ENCODE assay signal across 17 mouse cellular contexts in the genomic region with DNA sequence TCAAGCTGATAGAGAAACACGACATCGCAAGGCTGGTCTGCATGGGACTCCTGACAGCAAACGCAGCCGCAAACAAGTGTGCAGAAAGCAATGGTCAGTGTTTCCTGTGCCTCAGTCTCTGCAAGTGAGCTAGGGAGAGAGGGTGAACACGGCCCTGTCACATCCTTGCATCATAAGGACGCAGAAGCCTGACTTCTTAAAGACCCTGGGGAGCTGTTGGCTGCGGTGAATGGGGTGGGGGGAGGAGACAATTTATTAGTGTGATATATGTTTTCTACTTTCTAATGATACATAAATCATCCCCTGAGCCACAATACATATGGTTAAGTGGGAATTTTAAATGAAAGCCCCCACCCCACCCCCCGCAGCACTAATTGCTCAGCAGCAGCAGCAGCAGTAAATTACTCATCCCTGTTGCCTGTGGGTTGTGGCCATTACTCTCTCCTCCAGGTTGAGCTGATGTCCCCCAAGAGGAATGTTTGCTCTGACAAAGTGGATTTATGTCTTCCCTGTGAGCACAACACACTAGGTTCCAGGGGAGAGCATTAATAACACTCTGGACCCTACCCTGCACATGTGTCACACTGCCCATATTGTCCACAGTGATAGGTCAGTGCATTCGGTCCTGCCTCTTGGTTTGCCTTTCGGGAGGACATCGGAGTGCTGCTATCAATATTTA. TPM values are rescaled to one million over a fixed set of nuclear protein-coding genes. Genes with fewer than 3 reads are reported as not detected.
DNase-seq lines count a peak whose midpoint lies in the region; ATAC-seq and TF ChIP-seq lines count a peak whose summit lies in the region.
"Had no signal": no experiment of that assay in that cellular context is flagged by ENCODE, and none has a peak within 500 bp of the region (broad histone marks: within the 10 kb centered on the region; RNA-seq: fewer than 3 reads in every experiment).

No protein-coding gene starts in this region.

- H3K27ac ChIP-seq in kidney, embryonic 16.5 days (ENCODE audit: low read length), result no peak overlapping the region
- H3K27ac ChIP-seq in embryonic facial prominence, embryonic 14.5 days (replicated peaks; ENCODE audit: low read depth, low read length), result no peak overlapping the region
- no peak overlapping the region for H3K27ac ChIP-seq in hindbrain, postnatal 0 days
- no peak overlapping the region for H3K27ac ChIP-seq in gastrocnemius, adult 2 months
- H3K27ac ChIP-seq: embryonic facial prominence, embryonic 15.5 days; forebrain, embryonic 12.5 days had no signal

- 0 out of 2 replicates have a peak, but pooled peaks cover 3% of the 10 kb centered on the region for H3K4me1 ChIP-seq in kidney, embryonic 16.5 days (ENCODE audit: insufficient read depth, low read length)
- no peaks in the 10 kb centered on the region for H3K4me1 ChIP-seq in embryonic facial prominence, embryonic 14.5 days (ENCODE audit: control insufficient read depth, insufficient read depth, low read length)
- H3K4me1 ChIP-seq in hindbrain, postnatal 0 days (ENCODE audit: insufficient read depth, low read length), result 0 out of 2 replicates have a peak, but pooled peaks cover 3% of the 10 kb centered on the region
- H3K4me1 ChIP-seq: embryonic facial prominence, embryonic 15.5 days; forebrain, embryonic 12.5 days had no signal

- ATAC-seq in kidney, embryonic 16.5 days (ENCODE audit: low FRiP score, low TSS enrichment), result peak; percentile 59; the same call in 1 of the 2 replicates
- peak; percentile 67 for ATAC-seq in embryonic facial prominence, embryonic 14.5 days (ENCODE audit: low read depth)
- 0 out of 2 replicates have a peak, but pooled peaks have one; percentile 29 for ATAC-seq in hindbrain, postnatal 0 days
- ATAC-seq in megakaryocyte progenitor cell, adult 5-6 weeks (replicated peaks; ENCODE audit: poor library complexity), result no peak
- ATAC-seq: midbrain, embryonic 16.5 days had no signal

- no peak overlapping the region for H3K4me2 ChIP-seq in kidney, embryonic 16.5 days (replicated peaks; ENCODE audit: low read depth, low read length)
- H3K4me2 ChIP-seq in embryonic facial prominence, embryonic 14.5 days (ENCODE audit: low read depth, low read length), result no peak overlapping the region
- no peak overlapping the region for H3K4me2 ChIP-seq in hindbrain, postnatal 0 days (ENCODE audit: low read depth, low read length)
- H3K4me2 ChIP-seq: embryonic facial prominence, embryonic 15.5 days; forebrain, embryonic 12.5 days; heart, embryonic 11.5 days had no signal

- H3K27me3 ChIP-seq in kidney, embryonic 16.5 days (ENCODE audit: insufficient read depth, low read length), result no peaks in the 10 kb centered on the region
- no peaks in the 10 kb centered on the region for H3K27me3 ChIP-seq in embryonic facial prominence, embryonic 14.5 days (replicated peaks; ENCODE audit: control insufficient read depth, insufficient read depth, low read length)
- no peaks in the 10 kb centered on the region for H3K27me3 ChIP-seq in hindbrain, postnatal 0 days (ENCODE audit: insufficient read depth, low read length)
- H3K27me3 ChIP-seq: CH12.LX; embryonic facial prominence, embryonic 15.5 days; forebrain, embryonic 12.5 days had no signal

- no peak for DNase-seq in kidney, adult 11 months
- no peak for DNase-seq in embryonic facial prominence, embryonic 14.5 days (ENCODE audit: low spot score)
- DNase-seq in hindbrain, postnatal 0 days (ENCODE audit: low spot score), result no peak
- DNase-seq in retina, embryonic 14.5 days (ENCODE audit: low spot score), result peak; percentile 64
- no peak for DNase-seq in gastrocnemius, adult 2 months
- DNase-seq: cerebellum, adult 9-11 months; gastrocnemius, postnatal 36 days; kidney, adult 9 months; right cerebral cortex, postnatal 14 days had no signal

- no peak for TF ChIP-seq CTCF in hindbrain, postnatal 0 days (IDR thresholded peaks at IDR 0.05; ENCODE audit: low read depth)
- TF ChIP-seq CTCF in gastrocnemius, adult 2 months (IDR thresholded peaks at IDR 0.05), result no peak

- no peak overlapping the region for H3K9ac ChIP-seq in kidney, embryonic 16.5 days (replicated peaks; ENCODE audit: low read length)
- H3K9ac ChIP-seq in embryonic facial prominence, embryonic 14.5 days (ENCODE audit: low read depth, low read length), result no peak overlapping the region
- H3K9ac ChIP-seq in hindbrain, postnatal 0 days (replicated peaks; ENCODE audit: low read length), result no peak overlapping the region
- H3K9ac ChIP-seq: embryonic facial prominence, embryonic 15.5 days; forebrain, embryonic 12.5 days had no signal

- no peaks in the 10 kb centered on the region for H3K9me3 ChIP-seq in kidney, embryonic 16.5 days (ENCODE audit: low read length)
- no peaks in the 10 kb centered on the region for H3K9me3 ChIP-seq in embryonic facial prominence, embryonic 14.5 days (ENCODE audit: control insufficient read depth, low read length)
- H3K9me3 ChIP-seq in hindbrain, postnatal 0 days (ENCODE audit: low read length), result no peaks in the 10 kb centered on the region
- H3K9me3 ChIP-seq: embryonic facial prominence, embryonic 15.5 days; forebrain, embryonic 12.5 days had no signal

- no peaks in the 10 kb centered on the region for H3K36me3 ChIP-seq in kidney, embryonic 16.5 days (ENCODE audit: insufficient read depth, low read length)
- H3K36me3 ChIP-seq in embryonic facial prominence, embryonic 14.5 days (ENCODE audit: control insufficient read depth, insufficient read depth, low read length), result no peaks in the 10 kb centered on the region
- no peaks in the 10 kb centered on the region for H3K36me3 ChIP-seq in hindbrain, postnatal 0 days (ENCODE audit: insufficient read depth, low read length)
- H3K36me3 ChIP-seq: embryonic facial prominence, embryonic 15.5 days; forebrain, embryonic 12.5 days had no signal

- no peak overlapping the region for H3K4me3 ChIP-seq in kidney, embryonic 16.5 days (ENCODE audit: low read length)
- H3K4me3 ChIP-seq in embryonic facial prominence, embryonic 14.5 days (ENCODE audit: low read depth, low read length), result no peak overlapping the region
- H3K4me3 ChIP-seq in hindbrain, postnatal 0 days (ENCODE audit: low read length), result no peak overlapping the region
- H3K4me3 ChIP-seq in gastrocnemius, adult 2 months, result no peak overlapping the region
- H3K4me3 ChIP-seq: embryonic facial prominence, embryonic 15.5 days; forebrain, embryonic 12.5 days had no signal

- 40% methylated on average over 11 of the region's 11 CpGs for WGBS in kidney, embryonic 16.5 days
- 78% methylated on average over 11 of the region's 11 CpGs for WGBS in embryonic facial prominence, embryonic 14.5 days
- WGBS in hindbrain, postnatal 0 days, result 66% methylated on average over 11 of the region's 11 CpGs

- intact Hi-C loops in gastrocnemius, adult 2 months (cut with DNase I), result no loop called here

RNA-seq across cellular contexts. Expression of gene Lpar3, which starts 21.8 kb away (rescaled TPM):
- 2.2 TPM in 2 replicates for polyA plus RNA-seq in kidney, embryonic 16.5 days (2015; fragmentation: Nextera tagmentation; extraction: Ambion mirVana)
- 2.5 and 5.0 TPM in 2 replicates for polyA plus RNA-seq in embryonic facial prominence, embryonic 14.5 days (2014; fragmentation: Nextera tagmentation; extraction: Ambion mirVana)
- total RNA-seq in hindbrain, postnatal 0 days (2014; rRNA removed), result 0.58 and 0.90 TPM in 2 replicates
- 0.50 and 0.68 TPM in 2 replicates for polyA plus RNA-seq in hindbrain, postnatal 0 days (2015; fragmentation: Nextera tagmentation; extraction: Ambion mirVana)
- under 1 TPM; 0.10 to 0.14 TPM for total RNA-seq in gastrocnemius, adult 2 months (2021)
- total RNA-seq in megakaryocyte progenitor cell, adult 5-6 weeks (2015), result not detected in 2 replicates
- total RNA-seq in megakaryocyte progenitor cell, adult 5-6 weeks (2017), result not detected in 2 replicates
- total RNA-seq: CH12.LX; hematopoietic stem cell, adult 5-6 weeks had no signal

RNA-seq across cellular contexts. Expression of gene Mcoln2, which starts 49.3 kb away (rescaled TPM):
- polyA plus RNA-seq in kidney, embryonic 16.5 days (2015; fragmentation: Nextera tagmentation; extraction: Ambion mirVana), result 0.84 and 1.3 TPM in 2 replicates
- 0.97 and 1.6 TPM in 2 replicates for polyA plus RNA-seq in embryonic facial prominence, embryonic 14.5 days (2014; fragmentation: Nextera tagmentation; extraction: Ambion mirVana)
- not detected in 2 replicates for total RNA-seq in hindbrain, postnatal 0 days (2014; rRNA removed)
- polyA plus RNA-seq in hindbrain, postnatal 0 days (2015; fragmentation: Nextera tagmentation; extraction: Ambion mirVana), result 0.23 and 0.33 TPM in 2 replicates
- total RNA-seq in gastrocnemius, adult 2 months (2021), result under 1 TPM in 1 of 2 experiments, not detected in 1; 0.74 TPM
- 0.32 and 2.0 TPM in 2 replicates for total RNA-seq in megakaryocyte progenitor cell, adult 5-6 weeks (2015)
- total RNA-seq in megakaryocyte progenitor cell, adult 5-6 weeks (2017), result 2.1 and 4.0 TPM in 2 replicates
